Mouse (Mus musculus) spleen, adult 2 months (tissue): Measurements from ENCODE around the gene Ifnar2.

Source experiments
- CTCF ChIP-seq: fragments of 200-500 bp; IDR thresholded peaks from 2 replicates; pipeline ENCODE4 v1.5.1; 2011; ENCODE audit warnings: mild to moderate bottlenecking, inconsistent platforms; ENCODE audit not compliant: insufficient read depth, insufficient read length, insufficient replicate concordance; ENCODE audit errors: extremely low read depth
- POLR2A ChIP-seq: fragments of 200-500 bp; IDR thresholded peaks from 2 replicates; pipeline ENCODE4 v1.6.1; 2011; ENCODE audit warnings: low read depth, low read length, inconsistent platforms

- TF ChIP-seq POLR2A (no peak), CTCF (no peak)
These were observed 18.9 kb upstream of the Ifnar2 start for GRCm38 (mm10) chr16:91353638-91354037.
